Mouse (Mus musculus) lung, adult 2 months (tissue): ENCODE data around the gene Ntn1.

Source experiments
- CTCF ChIP-seq: fragments of 200-500 bp; IDR thresholded peaks from 2 replicates; pipeline ENCODE4 v1.5.1; 2011; ENCODE audit warnings: mild to moderate bottlenecking, low read length, control low read depth; ENCODE audit not compliant: insufficient read depth
- POLR2A ChIP-seq: fragments of 200-500 bp; IDR thresholded peaks from 2 replicates; pipeline ENCODE4 v1.6.1; 2011; ENCODE audit warnings: low read depth, mild to moderate bottlenecking, control low read depth, low read length, borderline replicate concordance; ENCODE audit errors: extremely low read depth

- no peak for TF ChIP-seq CTCF
- TF ChIP-seq POLR2A, result no peak
Observed at GRCm38 (mm10) chr11:68171973-68172647, 228.5 kb downstream of the Ntn1 start.
